Mouse (Mus musculus): ENCODE results near the gene Lmo4. TPM values are rescaled to one million over a fixed set of nuclear protein-coding genes. Genes with fewer than 3 reads are reported as not detected.

Lmo4 gene
- polyA plus RNA-seq, 1 experiment from 2014 or later = 108 TPM

DNA sequence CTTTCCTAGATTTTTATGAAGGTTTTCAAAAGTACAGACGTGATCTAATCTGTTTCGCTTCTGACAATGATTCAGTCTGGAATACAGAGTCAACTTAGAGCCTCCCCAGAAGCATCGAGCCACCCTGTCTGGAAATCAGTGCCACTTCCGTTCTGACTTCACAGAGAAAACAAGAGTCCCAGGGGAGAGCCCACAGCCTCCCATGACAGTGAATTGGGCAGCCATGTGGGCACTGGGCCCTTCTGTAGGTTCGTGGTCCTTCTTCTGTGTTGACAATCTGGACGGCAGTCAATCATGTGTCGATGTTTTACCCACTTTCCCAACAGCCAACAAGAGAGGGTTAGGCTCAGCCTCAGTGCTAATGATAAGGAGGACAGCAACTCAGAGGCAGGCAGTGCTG, 26.4 kb upstream of the Lmo4 start:
- Histone ChIP-seq H3K4me2 (replicated peaks) (no peak overlapping the region), H3K9ac (no peak overlapping the region), H3K27ac (no peak overlapping the region), H3K27me3 (ENCODE audit: control insufficient read depth, insufficient read depth, low read length) (no peaks in the 10 kb centered on the region), H3K9me3 (ENCODE audit: control insufficient read depth, low read length) (no peaks in the 10 kb centered on the region), H3K4me1 (replicated peaks; ENCODE audit: control insufficient read depth, insufficient read depth, low read length) (no peaks in the 10 kb centered on the region), H3K4me3 (replicated peaks; ENCODE audit: low read length) (no peak overlapping the region), H3K36me3 (replicated peaks; ENCODE audit: control insufficient read depth, insufficient read depth) (no peaks in the 10 kb centered on the region)
- ATAC-seq (ENCODE audit: low FRiP score) (no peak), DNase-seq (ENCODE audit: low spot score) (no peak)
- WGBS = 86% methylated on average over 7 of the region's 7 CpGs

DNA sequence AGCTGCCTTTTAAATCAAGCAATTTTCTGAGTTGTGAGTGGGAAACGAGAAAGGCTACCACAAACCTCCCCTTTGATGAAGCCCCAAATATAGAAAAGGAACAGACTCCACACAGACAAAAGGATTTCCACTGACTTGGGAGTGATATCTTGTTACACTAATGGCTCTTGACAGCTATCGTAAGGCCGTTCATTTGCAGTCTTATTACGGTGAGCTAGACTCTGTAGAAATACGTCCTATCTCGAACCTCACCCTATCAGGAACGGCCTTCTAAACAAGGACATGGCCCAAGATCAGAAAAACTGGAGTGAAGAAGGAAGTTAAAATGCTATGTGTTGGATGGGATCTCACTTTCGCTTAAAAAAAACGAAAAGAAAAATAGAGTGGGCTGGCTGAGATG, 25.0 kb upstream of the Lmo4 start:
- Histone ChIP-seq H3K4me2 (replicated peaks) (no peak overlapping the region), H3K4me1 (replicated peaks; ENCODE audit: control insufficient read depth, insufficient read depth, low read length) (no peaks in the 10 kb centered on the region), H3K27me3 (ENCODE audit: control insufficient read depth, insufficient read depth, low read length) (no peaks in the 10 kb centered on the region), H3K4me3 (replicated peaks; ENCODE audit: low read length) (no peak overlapping the region), H3K27ac (no peak overlapping the region), H3K9ac (no peak overlapping the region), H3K9me3 (ENCODE audit: control insufficient read depth, low read length) (no peaks in the 10 kb centered on the region), H3K36me3 (replicated peaks; ENCODE audit: control insufficient read depth, insufficient read depth) (no peaks in the 10 kb centered on the region)
- ATAC-seq (ENCODE audit: low FRiP score) (no peak), DNase-seq (ENCODE audit: low spot score) (no peak)
- WGBS = 83% methylated on average over 9 of the region's 9 CpGs

DNA sequence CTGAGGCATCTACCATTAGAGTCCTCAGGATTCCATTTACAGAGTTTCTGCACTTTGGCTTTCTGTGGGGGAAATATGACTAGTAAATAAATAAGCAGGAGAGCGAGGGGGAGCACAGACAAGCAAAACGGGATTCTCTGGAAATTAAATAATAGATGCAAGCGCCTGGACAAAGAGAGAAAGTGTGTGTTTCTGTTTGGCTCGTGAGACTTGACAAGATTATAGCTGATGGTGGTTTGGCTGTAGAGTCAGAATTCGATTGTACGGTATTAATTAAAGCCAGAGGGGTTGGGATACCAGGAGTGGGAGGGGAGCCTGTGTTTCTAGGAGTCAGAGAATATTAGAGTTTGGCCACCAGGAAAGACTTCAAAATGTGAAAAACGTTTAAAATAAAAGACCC, 24.3 kb upstream of the Lmo4 start:
- H3K4me2 ChIP-seq (replicated peaks) = no peak overlapping the region
- H3K4me3 ChIP-seq (replicated peaks; ENCODE audit: low read length) = no peak overlapping the region
- DNase-seq (ENCODE audit: low spot score) (no peak), ATAC-seq (ENCODE audit: low FRiP score) (no peak)
- H3K27me3 ChIP-seq (ENCODE audit: control insufficient read depth, insufficient read depth, low read length) = no peaks in the 10 kb centered on the region
- no peak overlapping the region for H3K9ac ChIP-seq
- WGBS = 72% methylated on average over 7 of the region's 7 CpGs
- H3K4me1 ChIP-seq (replicated peaks; ENCODE audit: control insufficient read depth, insufficient read depth, low read length) = no peaks in the 10 kb centered on the region
- no peaks in the 10 kb centered on the region for H3K9me3 ChIP-seq (ENCODE audit: control insufficient read depth, low read length)
- H3K36me3 ChIP-seq (replicated peaks; ENCODE audit: control insufficient read depth, insufficient read depth) = no peaks in the 10 kb centered on the region
- H3K27ac ChIP-seq = no peak overlapping the region

DNA sequence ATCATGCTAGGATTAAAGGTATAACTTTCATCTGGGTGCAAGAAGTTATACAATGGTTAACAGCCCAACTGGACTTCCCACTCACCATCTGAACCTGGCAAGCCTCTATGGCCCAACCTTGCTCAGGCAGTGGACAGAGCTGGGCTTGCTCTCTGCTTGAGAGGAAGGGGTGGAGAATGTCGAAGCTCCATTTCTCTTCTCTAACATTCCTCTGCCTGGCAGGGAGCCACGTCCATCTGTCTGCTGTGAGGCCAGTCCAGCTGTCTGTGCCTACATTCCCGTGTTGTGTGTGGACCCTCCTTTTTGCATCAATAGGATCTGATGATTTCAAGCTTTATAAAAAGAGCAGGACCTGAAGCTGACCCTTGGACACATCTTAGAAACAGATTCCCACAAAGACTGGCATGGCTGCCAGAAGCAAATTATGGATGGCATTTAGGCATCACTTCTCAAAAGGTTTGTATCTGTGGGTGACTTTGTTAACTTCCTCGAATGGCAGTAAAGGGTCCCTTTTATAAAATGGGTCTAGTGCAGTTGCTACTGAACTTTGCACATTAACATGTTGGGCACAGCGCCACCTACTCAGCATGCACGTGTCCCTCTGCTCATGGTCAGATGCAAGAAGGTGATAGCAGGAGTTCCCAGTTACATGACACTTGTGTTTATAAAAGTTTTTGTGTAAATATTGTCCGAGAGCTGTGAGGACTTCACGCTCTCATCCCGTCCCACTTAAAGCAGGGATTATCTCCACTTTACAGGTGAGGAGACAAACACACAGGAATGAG, 20.6 kb upstream of the Lmo4 start:
- DNase-seq (ENCODE audit: low spot score) (no peak), ATAC-seq (ENCODE audit: low FRiP score) (no peak)
- Histone ChIP-seq H3K4me3 (replicated peaks; ENCODE audit: low read length) (no peak overlapping the region), H3K27ac (no peak overlapping the region), H3K36me3 (replicated peaks; ENCODE audit: control insufficient read depth, insufficient read depth) (no peaks in the 10 kb centered on the region), H3K4me1 (replicated peaks; ENCODE audit: control insufficient read depth, insufficient read depth, low read length) (no peaks in the 10 kb centered on the region), H3K4me2 (replicated peaks) (no peak overlapping the region), H3K27me3 (ENCODE audit: control insufficient read depth, insufficient read depth, low read length) (no peaks in the 10 kb centered on the region), H3K9me3 (ENCODE audit: control insufficient read depth, low read length) (no peaks in the 10 kb centered on the region), H3K9ac (no peak overlapping the region)
- 61% methylated on average over 9 of the region's 9 CpGs for WGBS

DNA sequence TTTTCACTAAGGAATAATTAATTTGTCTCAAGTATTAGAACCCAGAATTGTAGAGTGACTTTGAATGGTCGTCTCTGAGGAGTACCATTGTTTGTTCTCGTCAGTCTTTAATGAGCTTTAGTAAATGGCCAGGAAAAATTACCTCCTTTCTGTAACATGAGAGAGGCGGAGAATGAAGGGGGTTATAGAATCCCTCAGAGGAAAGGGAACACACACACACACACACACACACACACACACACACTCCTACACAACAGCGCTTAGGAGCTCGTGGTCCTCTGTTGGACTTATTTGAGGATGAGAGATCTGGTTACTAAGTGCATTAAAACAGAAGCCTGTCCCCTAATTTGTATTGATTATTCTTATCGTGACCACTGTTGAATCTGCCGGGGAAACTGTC, 19.6 kb upstream of the Lmo4 start:
- Histone ChIP-seq H3K9me3 (ENCODE audit: control insufficient read depth, low read length) (no peaks in the 10 kb centered on the region), H3K9ac (no peak overlapping the region), H3K36me3 (replicated peaks; ENCODE audit: control insufficient read depth, insufficient read depth) (no peaks in the 10 kb centered on the region), H3K27me3 (ENCODE audit: control insufficient read depth, insufficient read depth, low read length) (no peaks in the 10 kb centered on the region), H3K27ac (no peak overlapping the region), H3K4me2 (replicated peaks) (no peak overlapping the region), H3K4me1 (replicated peaks; ENCODE audit: control insufficient read depth, insufficient read depth, low read length) (no peaks in the 10 kb centered on the region), H3K4me3 (replicated peaks; ENCODE audit: low read length) (no peak overlapping the region)
- no peak for ATAC-seq (ENCODE audit: low FRiP score)
- no peak for DNase-seq (ENCODE audit: low spot score)
- WGBS = 40% methylated on average over 7 of the region's 7 CpGs

DNA sequence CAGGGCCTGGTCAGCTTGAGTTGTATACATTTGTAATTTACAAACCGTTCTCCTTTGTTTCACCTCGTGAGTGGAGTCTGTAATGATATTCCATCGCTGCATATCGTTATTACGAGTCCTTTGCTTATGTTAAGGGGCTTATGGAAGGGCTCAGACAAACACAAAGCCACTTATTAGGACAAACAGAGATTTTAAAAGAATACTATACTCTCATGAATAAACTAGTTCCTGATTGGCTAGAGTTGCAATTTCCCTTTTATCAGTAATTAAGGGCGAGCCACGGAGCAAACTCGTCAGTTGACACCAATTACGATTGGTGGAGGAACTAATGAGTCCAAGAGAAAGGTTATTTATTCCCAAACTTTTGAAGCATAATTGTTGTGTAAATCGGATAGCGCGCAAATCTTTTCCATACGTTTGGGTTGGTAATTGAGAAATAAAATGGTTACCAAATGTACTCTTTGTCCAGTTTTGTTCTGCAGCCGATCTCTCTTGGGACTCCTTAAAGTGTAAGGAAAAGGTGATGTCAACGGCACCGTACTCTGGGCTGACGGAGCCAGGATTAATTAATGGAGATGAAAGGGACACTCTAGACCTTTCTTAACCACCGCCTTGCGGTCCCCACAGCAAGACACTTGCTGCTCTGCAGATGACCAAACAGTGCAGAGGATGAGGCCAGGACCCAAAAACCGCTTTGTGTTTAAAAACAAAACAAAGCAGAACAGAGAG, 18.5 kb upstream of the Lmo4 start:
- Histone ChIP-seq H3K27me3 (ENCODE audit: control insufficient read depth, insufficient read depth, low read length) (no peaks in the 10 kb centered on the region), H3K4me3 (replicated peaks; ENCODE audit: low read length) (no peak overlapping the region), H3K4me1 (replicated peaks; ENCODE audit: control insufficient read depth, insufficient read depth, low read length) (no peaks in the 10 kb centered on the region), H3K4me2 (replicated peaks) (no peak overlapping the region), H3K36me3 (replicated peaks; ENCODE audit: control insufficient read depth, insufficient read depth) (no peaks in the 10 kb centered on the region), H3K9me3 (ENCODE audit: control insufficient read depth, low read length) (no peaks in the 10 kb centered on the region), H3K27ac (no peak overlapping the region), H3K9ac (no peak overlapping the region)
- WGBS = 65% methylated on average over 20 of the region's 20 CpGs
- no peak for DNase-seq (ENCODE audit: low spot score)
- ATAC-seq (ENCODE audit: low FRiP score) = no peak

DNA sequence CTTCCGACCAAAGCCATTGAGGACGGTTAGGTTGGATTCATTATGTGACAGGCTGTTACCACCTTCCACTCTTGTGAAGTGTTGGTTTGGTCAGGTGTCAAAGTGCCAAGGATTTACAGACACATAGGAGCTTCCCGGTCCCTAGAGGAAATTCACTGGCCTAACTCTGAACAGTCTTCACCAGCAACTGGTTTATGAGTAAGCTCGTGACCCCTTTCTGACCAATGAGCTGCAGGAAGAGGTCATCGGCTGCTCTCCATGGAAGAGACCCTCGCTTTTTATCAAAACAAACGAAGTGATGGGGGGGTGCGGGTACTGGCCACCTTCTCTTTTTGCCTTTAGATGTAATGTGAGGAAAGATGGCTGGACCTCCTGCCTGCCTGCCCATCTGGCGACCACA, 17.4 kb upstream of the Lmo4 start:
- Histone ChIP-seq H3K36me3 (replicated peaks; ENCODE audit: control insufficient read depth, insufficient read depth) (no peaks in the 10 kb centered on the region), H3K4me1 (replicated peaks; ENCODE audit: control insufficient read depth, insufficient read depth, low read length) (no peaks in the 10 kb centered on the region), H3K27ac (no peak overlapping the region), H3K27me3 (ENCODE audit: control insufficient read depth, insufficient read depth, low read length) (no peaks in the 10 kb centered on the region), H3K4me3 (replicated peaks; ENCODE audit: low read length) (no peak overlapping the region), H3K4me2 (replicated peaks) (no peak overlapping the region), H3K9ac (no peak overlapping the region), H3K9me3 (ENCODE audit: control insufficient read depth, low read length) (no peaks in the 10 kb centered on the region)
- DNase-seq (ENCODE audit: low spot score) (no peak), ATAC-seq (ENCODE audit: low FRiP score) (no peak)
- 84% methylated on average over 9 of the region's 9 CpGs for WGBS

DNA sequence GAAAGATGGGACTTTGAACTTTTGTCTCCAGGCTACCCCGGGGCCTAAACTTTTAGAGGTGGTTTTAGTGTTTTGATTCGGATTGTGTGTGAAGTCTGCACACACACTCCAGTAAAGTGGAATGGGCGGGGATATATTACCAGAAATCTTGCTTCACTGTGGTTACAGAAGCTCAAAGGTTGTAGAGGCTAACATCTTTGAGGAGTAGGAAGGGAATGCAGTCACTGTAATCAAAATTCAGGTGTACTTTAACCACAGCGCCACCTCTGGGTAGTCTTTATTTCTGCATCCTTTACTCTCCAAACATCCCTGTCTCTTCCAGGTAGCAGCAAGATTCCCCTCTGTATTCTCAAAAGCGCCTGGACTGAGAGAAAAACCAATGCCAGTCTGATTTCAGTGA, 2.5 kb upstream of the Lmo4 start:
- ATAC-seq (ENCODE audit: low FRiP score) (no peak), DNase-seq (ENCODE audit: low spot score) (peak; percentile 80)
- no peak overlapping the region for H3K4me3 ChIP-seq (replicated peaks; ENCODE audit: low read length)
- no peaks in the 10 kb centered on the region for H3K9me3 ChIP-seq (ENCODE audit: control insufficient read depth, low read length)
- H3K4me2 ChIP-seq (replicated peaks) = no peak overlapping the region
- H3K9ac ChIP-seq = no peak overlapping the region
- WGBS = 50% methylated on average over 5 of the region's 5 CpGs
- H3K27me3 ChIP-seq (ENCODE audit: control insufficient read depth, insufficient read depth, low read length) = no peaks in the 10 kb centered on the region
- H3K36me3 ChIP-seq (replicated peaks; ENCODE audit: control insufficient read depth, insufficient read depth) = no peaks in the 10 kb centered on the region
- peaks cover 6% of the 10 kb centered on the region for H3K4me1 ChIP-seq (replicated peaks; ENCODE audit: control insufficient read depth, insufficient read depth, low read length)
- H3K27ac ChIP-seq = no peak overlapping the region

DNA sequence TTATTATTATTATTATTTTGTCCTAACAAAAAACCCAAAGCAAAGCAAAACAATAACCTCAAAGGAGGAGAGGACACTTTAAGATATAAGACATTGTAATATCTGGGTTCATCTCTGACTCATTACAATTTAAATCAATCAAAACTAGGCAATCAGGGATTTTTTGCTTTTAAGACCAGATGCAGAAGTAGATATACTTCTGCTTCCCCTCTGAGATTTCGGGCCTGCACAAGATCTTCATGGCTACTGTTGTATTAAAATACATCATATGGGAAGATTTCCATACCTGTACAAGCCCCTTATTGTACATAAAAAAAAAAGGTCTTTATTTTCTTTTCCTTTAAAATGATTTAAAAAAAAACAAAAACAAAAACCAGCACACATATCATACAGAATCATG, 1.9 kb upstream of the Lmo4 start:
- no peaks in the 10 kb centered on the region for H3K9me3 ChIP-seq (ENCODE audit: control insufficient read depth, low read length)
- no peaks in the 10 kb centered on the region for H3K27me3 ChIP-seq (ENCODE audit: control insufficient read depth, insufficient read depth, low read length)
- H3K4me3 ChIP-seq (replicated peaks; ENCODE audit: low read length) = no peak overlapping the region
- H3K27ac ChIP-seq = no peak overlapping the region
- no peak overlapping the region for H3K9ac ChIP-seq
- H3K4me1 ChIP-seq (replicated peaks; ENCODE audit: control insufficient read depth, insufficient read depth, low read length) = peaks cover 6% of the 10 kb centered on the region
- ATAC-seq (ENCODE audit: low FRiP score) (no peak), DNase-seq (ENCODE audit: low spot score) (no peak)
- H3K4me2 ChIP-seq (replicated peaks) = no peak overlapping the region
- WGBS = 96% methylated on average over 1 of the region's 1 CpGs
- H3K36me3 ChIP-seq (replicated peaks; ENCODE audit: control insufficient read depth, insufficient read depth) = no peaks in the 10 kb centered on the region
